Mouse (Mus musculus) limb, embryonic 14.5 days (tissue): ENCODE data around the gene Neu1. TPM values are rescaled to one million over a fixed set of nuclear protein-coding genes. Genes with fewer than 3 reads are reported as not detected.
"Not testable (repeated sequence)": the region's sequence is repeated elsewhere in the genome, so short reads cannot be mapped to it uniquely, and the experiment has no call there.

Experiments
- ATAC-seq: fragments of 200-750 bp; cut with Nextera tagmentation; 2 replicates; pipeline ENCODE4 v1.8.0; 2017; ENCODE audit warnings: low read depth, moderate number of reproducible peaks, moderate TSS enrichment; ENCODE audit not compliant: low FRiP score
- DNase-seq: peaks from one replicate; pipeline ENCODE4 v3.0.0-alpha.2; 2015; ENCODE audit warnings: low spot score
- H3K27ac ChIP-seq: fragments of 300-500 bp; sonication (generic); replicated peaks from 2 replicates; pipeline ENCODE4 v1.5.1; 2014; ENCODE audit warnings: low read depth, mild to moderate bottlenecking, low read length, moderate library complexity, mixed read lengths
- H3K27me3 ChIP-seq: fragments of 300-500 bp; sonication (generic); 2 replicates; pipeline ENCODE4 v1.6.1; 2014; ENCODE audit warnings: low read length, mixed read lengths; ENCODE audit not compliant: control insufficient read depth, insufficient read depth
- H3K36me3 ChIP-seq: fragments of 300-500 bp; sonication (generic); 2 replicates; pipeline ENCODE4 v1.6.1; 2014; ENCODE audit warnings: mild to moderate bottlenecking, low read length, moderate library complexity, mixed read lengths; ENCODE audit not compliant: control insufficient read depth, insufficient read depth
- H3K4me1 ChIP-seq: fragments of 300-500 bp; sonication (generic); 2 replicates; pipeline ENCODE4 v1.6.1; 2014; ENCODE audit warnings: antibody characterized with exemption, low read length, mixed read lengths; ENCODE audit not compliant: control insufficient read depth, insufficient read depth
- H3K4me2 ChIP-seq: fragments of 300-500 bp; sonication (generic); replicated peaks from 2 replicates; pipeline ENCODE4 v1.6.1; 2014; ENCODE audit warnings: low read depth, mild to moderate bottlenecking, low read length, moderate library complexity; ENCODE audit not compliant: severe bottlenecking
- H3K4me3 ChIP-seq: fragments of 300-500 bp; sonication (generic); replicated peaks from 2 replicates; pipeline ENCODE4 v1.5.1; 2014; ENCODE audit warnings: low read length
- H3K9ac ChIP-seq: fragments of 300-500 bp; sonication (generic); 2 replicates; pipeline ENCODE4 v1.6.1; 2014; ENCODE audit warnings: mild to moderate bottlenecking, low read depth, low read length, moderate library complexity; ENCODE audit not compliant: severe bottlenecking
- H3K9me3 ChIP-seq: fragments of 300-500 bp; sonication (generic); 2 replicates; pipeline ENCODE4 v1.6.1; 2016; ENCODE audit warnings: low read length; ENCODE audit not compliant: control insufficient read depth
- POLR2A ChIP-seq: fragments of 200-500 bp; IDR thresholded peaks from 2 replicates; pipeline ENCODE4 v1.8.0; 2012; ENCODE audit warnings: inconsistent platforms, mild to moderate bottlenecking, moderate library complexity, borderline replicate concordance; ENCODE audit not compliant: insufficient read depth, insufficient read length; ENCODE audit errors: extremely low read depth
- WGBS: fragments of 180-500 bp; shearing (Covaris S2); extraction: QIAGEN DNeasy Blood & Tissue Kit; methylation state at CpG from one replicate; pipeline ENCODE4 v1.1.7; 2014; 5-methylcytosine and 5-hydroxymethylcytosine counted together
- polyA plus RNA-seq, 2 experiments: library from polyadenylated mRNA; depleted of rRNA in 1 of 2; stranded (reverse) in 1 of 2; unstranded in 1 of 2; fragments of >200 nt; fragmentation: Nextera tagmentation in 1 of 2; extraction: Ambion mirVana in 1 of 2; gene quantifications; 2 replicates each; pipeline versions ENCODE4 v1.2.1 to v1.2.3; 2012 to 2014

The Neu1 gene
- polyA plus RNA-seq, 2 experiments, result 18.2 to 19.3 TPM

DNA sequence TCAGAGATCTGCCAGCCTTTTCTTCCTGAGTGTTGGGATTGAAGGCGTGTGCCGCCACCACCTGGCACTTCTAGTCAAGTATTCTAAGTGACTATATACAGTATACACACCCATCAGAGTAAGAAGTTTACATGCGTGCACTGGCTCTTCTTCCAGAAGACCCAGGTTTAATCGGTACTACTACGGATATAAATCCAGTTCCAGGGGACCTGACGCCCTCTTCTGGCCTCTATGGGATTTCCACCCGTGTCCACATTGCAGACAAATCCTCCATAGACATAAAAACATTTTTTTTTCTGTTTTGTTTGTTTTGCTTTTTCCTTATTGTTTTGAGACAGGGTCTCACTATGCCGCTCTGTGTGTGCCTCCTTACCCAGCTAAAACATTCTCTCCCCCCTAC lies 16.6 kb downstream of the Neu1 start:
- Histone ChIP-seq H3K9ac (no peak overlapping the region), H3K4me2 (no peak overlapping the region), H3K27ac (no peak overlapping the region), H3K27me3 (no peaks in the 10 kb centered on the region), H3K4me3 (no peak overlapping the region), H3K9me3 (no peaks in the 10 kb centered on the region), H3K4me1 (peaks cover 9% of the 10 kb centered on the region), H3K36me3 (peaks cover 23% of the 10 kb centered on the region)
- no peak for DNase-seq
- TF ChIP-seq POLR2A, result no peak
- 22% methylated on average over 8 of the region's 8 CpGs for WGBS
- ATAC-seq, result no peak

DNA sequence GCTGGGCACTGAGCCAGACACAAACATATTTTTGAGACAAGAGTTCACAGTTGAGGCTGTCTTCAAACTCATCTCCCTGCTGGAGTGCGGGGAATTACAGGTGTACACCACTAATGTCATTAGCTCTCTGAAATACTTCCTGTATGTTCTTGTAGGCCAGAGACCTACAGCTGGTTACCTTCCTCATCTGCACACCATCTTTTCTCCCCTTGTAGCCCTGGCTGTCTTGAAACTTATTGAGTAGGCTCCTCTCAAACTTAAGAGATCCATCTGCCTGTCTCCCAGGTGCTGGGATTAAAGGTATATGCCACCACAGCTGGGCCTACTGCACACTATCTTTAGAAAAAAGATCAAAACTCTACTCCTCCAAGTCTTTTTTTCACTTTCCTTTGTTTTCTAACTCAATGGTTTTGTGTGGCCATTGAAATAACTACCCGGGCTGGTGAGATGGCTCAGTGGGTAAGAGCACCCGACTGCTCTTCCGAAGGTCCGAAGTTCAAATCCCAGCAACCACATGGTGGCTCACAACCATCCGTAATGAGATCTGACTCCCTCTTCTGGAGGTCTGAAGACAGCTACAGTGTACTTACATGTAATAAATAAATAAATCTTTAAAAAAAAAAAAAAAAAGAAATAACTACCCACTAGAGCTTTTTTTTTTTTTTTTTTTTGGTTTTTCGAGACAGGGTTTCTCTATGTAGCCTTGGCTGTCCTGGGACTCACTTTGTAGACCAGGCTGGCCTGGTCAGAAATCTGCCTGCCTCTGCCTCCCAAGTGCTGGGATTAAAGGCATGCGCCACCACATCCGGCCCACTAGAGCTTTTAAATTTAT lies 17.9 kb downstream of the Neu1 start:
- not testable (repeated sequence) for H3K4me2 ChIP-seq, ATAC-seq, H3K27ac ChIP-seq, H3K27me3 ChIP-seq, DNase-seq, H3K4me3 ChIP-seq, H3K9ac ChIP-seq, H3K4me1 ChIP-seq, H3K9me3 ChIP-seq
- WGBS, result 59% methylated on average over 9 of the region's 9 CpGs
- peaks cover 23% of the 10 kb centered on the region for H3K36me3 ChIP-seq

DNA sequence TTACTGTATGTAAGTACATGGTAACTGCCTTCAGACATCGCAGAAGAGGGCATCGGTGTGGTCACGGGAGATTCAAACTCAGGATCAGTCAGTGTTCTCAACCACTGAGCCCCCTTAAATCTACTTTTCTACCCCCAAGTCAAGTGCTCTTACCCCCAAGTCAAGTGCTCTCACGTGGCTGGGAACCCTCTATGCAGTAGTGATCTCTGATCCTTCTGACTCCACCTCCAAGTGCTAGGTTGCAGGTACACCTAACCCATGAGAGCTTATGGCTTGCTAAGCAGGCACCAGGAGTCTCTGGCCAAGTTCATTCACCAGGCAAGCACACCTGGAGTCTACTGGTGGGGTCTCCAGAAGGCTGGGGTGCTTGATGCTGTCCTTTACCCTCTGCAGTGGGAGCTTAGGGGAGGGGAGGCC lies 18.5 kb downstream of the Neu1 start:
- Histone ChIP-seq H3K4me3 (no peak overlapping the region), H3K4me2 (no peak overlapping the region), H3K27ac (no peak overlapping the region), H3K9ac (no peak overlapping the region), H3K4me1 (peaks cover 9% of the 10 kb centered on the region), H3K27me3 (no peaks in the 10 kb centered on the region), H3K36me3 (peaks cover 23% of the 10 kb centered on the region), H3K9me3 (no peaks in the 10 kb centered on the region)
- WGBS, result 31% methylated on average over 4 of the region's 4 CpGs
- DNase-seq (no peak), ATAC-seq (no peak)
- no peak for TF ChIP-seq POLR2A

DNA sequence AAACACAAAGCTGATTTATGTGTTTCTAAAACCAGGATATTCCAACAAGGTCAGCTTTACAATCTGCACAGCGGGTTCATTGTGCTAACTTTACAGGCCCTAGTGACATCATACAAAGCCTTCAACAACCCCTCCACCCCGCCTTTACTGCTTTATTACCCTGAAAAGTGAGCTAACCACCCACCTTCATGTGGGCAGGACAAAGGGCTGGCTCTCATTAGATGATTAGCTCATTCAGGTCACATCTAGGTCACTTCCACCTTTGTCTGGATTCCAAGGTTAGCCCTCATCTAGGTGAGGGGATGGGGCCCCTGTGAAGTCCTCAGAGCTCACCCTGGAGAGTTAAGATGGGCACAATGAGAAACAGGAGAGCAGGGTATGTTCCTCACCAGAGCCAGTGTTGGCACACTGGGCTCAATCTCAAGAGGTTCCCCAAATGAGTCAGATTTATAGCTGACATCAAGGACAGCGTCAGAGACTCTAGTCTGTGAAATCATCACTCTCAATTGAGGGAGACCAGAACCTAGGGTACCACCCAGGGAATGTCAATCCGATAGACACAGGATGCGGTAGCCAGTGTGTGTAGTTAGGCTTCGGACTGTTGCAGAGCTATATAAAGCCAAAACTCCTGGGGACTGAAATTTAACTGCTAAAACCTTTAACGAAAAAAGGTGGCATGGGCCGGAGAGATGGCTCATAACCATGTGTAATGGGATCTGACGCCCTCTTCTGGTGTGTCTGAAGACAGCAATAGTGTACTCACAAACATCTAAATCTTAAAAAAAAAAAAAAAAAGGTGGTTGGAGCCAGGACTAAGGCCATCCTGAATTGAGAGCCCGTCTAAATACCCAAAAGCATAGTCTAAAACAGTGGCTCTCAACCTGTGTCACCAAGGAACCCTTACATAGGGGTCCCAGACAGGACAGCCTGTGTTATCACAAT lies 19.7 kb downstream of the Neu1 start:
- H3K9ac ChIP-seq, result peak overlapping the region; percentile 99
- peak overlapping the region; percentile 95 for H3K27ac ChIP-seq
- H3K36me3 ChIP-seq, result peaks cover 23% of the 10 kb centered on the region
- H3K27me3 ChIP-seq, result peaks cover 4% of the 10 kb centered on the region; the same call in 1 of the 2 replicates
- 18% methylated on average over 10 of the region's 10 CpGs for WGBS
- peaks cover 9% of the 10 kb centered on the region for H3K4me1 ChIP-seq
- no peak for ATAC-seq
- peak overlapping the region; percentile 89 for H3K4me2 ChIP-seq
- H3K4me3 ChIP-seq, result peak overlapping the region; percentile 98
- no peak for TF ChIP-seq POLR2A
- H3K9me3 ChIP-seq, result no peaks in the 10 kb centered on the region
- DNase-seq, result no peak

DNA sequence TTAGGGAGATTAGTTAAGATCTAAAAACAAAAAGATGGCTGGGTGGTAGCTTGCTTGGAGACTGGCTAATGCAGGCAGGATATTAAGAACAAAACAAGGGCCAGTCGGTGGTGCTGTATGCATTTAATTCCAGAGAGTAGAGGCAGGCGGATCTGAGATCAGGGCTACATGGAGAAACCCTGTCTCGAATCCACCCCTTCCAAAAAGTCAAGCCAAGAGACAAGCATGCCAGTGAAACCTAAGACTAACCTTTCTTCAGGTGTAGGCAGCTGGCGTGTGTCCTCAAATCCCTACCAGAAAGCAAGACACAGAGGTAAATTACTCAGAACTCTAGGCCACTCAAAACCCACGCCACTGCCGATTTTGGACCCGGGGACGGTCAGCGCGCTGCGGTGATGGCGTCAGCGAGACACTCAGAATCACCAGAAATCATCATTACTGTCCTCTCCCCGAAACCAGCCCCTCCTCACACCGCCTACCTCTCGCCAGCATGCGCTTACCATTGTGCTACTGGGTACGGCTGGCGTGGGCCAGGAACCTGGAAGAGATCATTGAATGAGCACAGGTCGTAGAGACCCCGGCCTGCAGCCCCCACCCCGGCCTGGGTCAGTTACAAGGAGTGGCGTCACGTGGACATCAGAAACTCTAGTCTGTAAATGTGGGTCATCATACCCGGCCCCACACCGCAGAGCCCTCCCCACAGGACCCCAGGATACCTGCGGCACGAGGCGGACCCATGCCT lies 20.8 kb downstream of the Neu1 start:
- Histone ChIP-seq H3K4me2 (peak overlapping the region; percentile 89), H3K27me3 (peaks cover 7% of the 10 kb centered on the region; the same call in 1 of the 2 replicates), H3K36me3 (peaks cover 23% of the 10 kb centered on the region), H3K4me1 (peaks cover 9% of the 10 kb centered on the region), H3K9ac (peak overlapping the region; percentile 99), H3K9me3 (no peaks in the 10 kb centered on the region), H3K27ac (peak overlapping the region; percentile 95), H3K4me3 (peak overlapping the region; percentile 98)
- WGBS, result under 1% methylated on average over 29 of the region's 29 CpGs
- TF ChIP-seq POLR2A, result no peak
- ATAC-seq (no peak; the same call in 1 of the 2 replicates), DNase-seq (no peak)
